Mouse (Mus musculus) liver, embryonic 16.5 days (tissue): Measurements from ENCODE around the gene Ksr2. TPM values are rescaled to one million over a fixed set of nuclear protein-coding genes. Genes with fewer than 3 reads are reported as not detected.

ENCODE experiments used
- ATAC-seq: fragments of 200-750 bp; cut with Nextera tagmentation; 2 replicates; pipeline ENCODE4 v1.8.0; 2017; ENCODE audit warnings: low read depth, mild to moderate bottlenecking, moderate number of reproducible peaks, moderate library complexity
- H3K27ac ChIP-seq: fragments of 300-500 bp; sonication (generic); 2 replicates; pipeline ENCODE4 v1.5.1; 2014; ENCODE audit warnings: mild to moderate bottlenecking, low read length
- H3K27me3 ChIP-seq: fragments of 300-500 bp; sonication (generic); 2 replicates; pipeline ENCODE4 v1.6.1; 2014; ENCODE audit warnings: low read depth, low read length, mixed read lengths; ENCODE audit not compliant: control insufficient read depth, insufficient read depth
- H3K36me3 ChIP-seq: fragments of 300-500 bp; sonication (generic); 2 replicates; pipeline ENCODE4 v1.6.1; 2014; ENCODE audit warnings: mild to moderate bottlenecking; ENCODE audit not compliant: control insufficient read depth, insufficient read depth
- H3K4me1 ChIP-seq: fragments of 300-500 bp; sonication (generic); 2 replicates; pipeline ENCODE4 v1.6.1; 2014; ENCODE audit warnings: low read depth, low read length, mixed read lengths; ENCODE audit not compliant: control insufficient read depth
- H3K4me2 ChIP-seq: fragments of 300-500 bp; sonication (generic); 2 replicates; pipeline ENCODE4 v1.6.1; 2014; ENCODE audit warnings: low read depth, low read length, mixed read lengths
- H3K4me3 ChIP-seq: fragments of 300-500 bp; sonication (generic); 2 replicates; pipeline ENCODE4 v1.5.1; 2014; ENCODE audit warnings: low read depth, mild to moderate bottlenecking, low read length
- H3K9ac ChIP-seq: fragments of 300-500 bp; sonication (generic); 2 replicates; pipeline ENCODE4 v1.6.1; 2014; ENCODE audit warnings: low read depth, low read length
- H3K9me3 ChIP-seq: fragments of 300-500 bp; sonication (generic); replicated peaks from 2 replicates; pipeline ENCODE4 v1.6.1; 2016; ENCODE audit warnings: low read length; ENCODE audit not compliant: control insufficient read depth
- WGBS: fragments of 180-500 bp; shearing (Covaris S2); extraction: QIAGEN DNeasy Blood & Tissue Kit; methylation state at CpG from one replicate; pipeline ENCODE4 v1.1.7; 2014; ENCODE audit not compliant: insufficient replicate concordance; 5-methylcytosine and 5-hydroxymethylcytosine counted together
- polyA plus RNA-seq: library from polyadenylated mRNA; unstranded; fragments of >200 nt; fragmentation: Nextera tagmentation; extraction: Ambion mirVana; gene quantifications from 2 replicates; pipeline ENCODE4 v1.2.1, GENCODE M21; 2015

Gene Ksr2
- polyA plus RNA-seq, 1 experiment from 2014 or later: 0.06 TPM

GRCm38 (mm10) chr5:117481586-117481985 lies 67.8 kb downstream of the Ksr2 start:
- Histone ChIP-seq H3K9me3 (no peaks in the 10 kb centered on the region), H3K4me2 (no peak overlapping the region), H3K36me3 (no peaks in the 10 kb centered on the region), H3K27me3 (no peaks in the 10 kb centered on the region), H3K9ac (no peak overlapping the region), H3K27ac (no peak overlapping the region), H3K4me3 (no peak overlapping the region), H3K4me1 (no peaks in the 10 kb centered on the region)
- 77% methylated on average over 12 of the region's 12 CpGs for WGBS
- ATAC-seq: no peak

- no peak overlapping the region for H3K4me3 ChIP-seq
- ATAC-seq: no peak
- H3K9me3 ChIP-seq: no peaks in the 10 kb centered on the region
- no peaks in the 10 kb centered on the region for H3K27me3 ChIP-seq
- H3K27ac ChIP-seq: no peak overlapping the region
- no peak overlapping the region for H3K9ac ChIP-seq
- H3K4me2 ChIP-seq: no peak overlapping the region
- WGBS: 67% methylated on average over 11 of the region's 11 CpGs
- H3K36me3 ChIP-seq: no peaks in the 10 kb centered on the region
- H3K4me1 ChIP-seq: no peaks in the 10 kb centered on the region
Observed at GRCm38 (mm10) chr5:117482013-117482412, 68.2 kb downstream of the Ksr2 start.

GRCm38 (mm10) chr5:117485411-117485810 lies 71.6 kb downstream of the Ksr2 start:
- Histone ChIP-seq H3K9ac (no peak overlapping the region), H3K4me3 (no peak overlapping the region), H3K27me3 (no peaks in the 10 kb centered on the region), H3K4me2 (no peak overlapping the region), H3K36me3 (no peaks in the 10 kb centered on the region), H3K9me3 (no peaks in the 10 kb centered on the region), H3K27ac (no peak overlapping the region), H3K4me1 (no peaks in the 10 kb centered on the region)
- ATAC-seq: no peak
- WGBS: 51% methylated on average over 6 of the region's 6 CpGs

- no peaks in the 10 kb centered on the region for H3K36me3 ChIP-seq
- H3K9ac ChIP-seq: no peak overlapping the region
- 43% methylated on average over 6 of the region's 7 CpGs for WGBS
- no peak overlapping the region for H3K27ac ChIP-seq
- ATAC-seq: no peak
- no peaks in the 10 kb centered on the region for H3K4me1 ChIP-seq
- no peaks in the 10 kb centered on the region for H3K27me3 ChIP-seq
- no peaks in the 10 kb centered on the region for H3K9me3 ChIP-seq
- H3K4me3 ChIP-seq: no peak overlapping the region
- no peak overlapping the region for H3K4me2 ChIP-seq
Observed at GRCm38 (mm10) chr5:117486092-117486491, 72.3 kb downstream of the Ksr2 start.

- Histone ChIP-seq H3K36me3 (no peaks in the 10 kb centered on the region), H3K4me3 (no peak overlapping the region), H3K4me1 (no peaks in the 10 kb centered on the region), H3K9ac (no peak overlapping the region), H3K27ac (no peak overlapping the region), H3K9me3 (no peaks in the 10 kb centered on the region), H3K4me2 (no peak overlapping the region), H3K27me3 (no peaks in the 10 kb centered on the region)
- 65% methylated on average over 6 of the region's 6 CpGs for WGBS
- no peak for ATAC-seq
Observed at GRCm38 (mm10) chr5:117488155-117488554, 74.4 kb downstream of the Ksr2 start.

- ATAC-seq: no peak
- H3K4me3 ChIP-seq: no peak overlapping the region
Observed at GRCm38 (mm10) chr5:117488670-117489325, 75.0 kb downstream of the Ksr2 start.

GRCm38 (mm10) chr5:117492933-117493863 lies 79.4 kb downstream of the Ksr2 start:
- WGBS: 17% methylated on average over 31 of the region's 31 CpGs

More at GRCm38 (mm10) chr5:117488670-117489325, 75.0 kb downstream of the Ksr2 start:
- no peaks in the 10 kb centered on the region for H3K36me3 ChIP-seq
- H3K27ac ChIP-seq: no peak overlapping the region
- no peaks in the 10 kb centered on the region for H3K9me3 ChIP-seq
- 67% methylated on average over 16 of the region's 16 CpGs for WGBS
- H3K9ac ChIP-seq: no peak overlapping the region
- no peaks in the 10 kb centered on the region; the same call in 1 of the 2 replicates for H3K4me1 ChIP-seq
- H3K27me3 ChIP-seq: no peaks in the 10 kb centered on the region
- no peak overlapping the region for H3K4me2 ChIP-seq

GRCm38 (mm10) chr5:117493947-117494346 lies 80.1 kb downstream of the Ksr2 start:
- 15% methylated on average over 7 of the region's 7 CpGs for WGBS
- Histone ChIP-seq H3K36me3 (no peaks in the 10 kb centered on the region), H3K4me1 (no peaks in the 10 kb centered on the region; the same call in 1 of the 2 replicates), H3K4me2 (no peak overlapping the region), H3K9ac (no peak overlapping the region), H3K27ac (no peak overlapping the region), H3K27me3 (no peaks in the 10 kb centered on the region), H3K4me3 (no peak overlapping the region), H3K9me3 (no peaks in the 10 kb centered on the region)
- no peak for ATAC-seq

More at GRCm38 (mm10) chr5:117492933-117493863, 79.4 kb downstream of the Ksr2 start:
- H3K27ac ChIP-seq: no peak overlapping the region
- no peak for ATAC-seq
- H3K27me3 ChIP-seq: no peaks in the 10 kb centered on the region
- H3K4me1 ChIP-seq: no peaks in the 10 kb centered on the region; the same call in 1 of the 2 replicates
- no peaks in the 10 kb centered on the region for H3K36me3 ChIP-seq
- no peak overlapping the region for H3K4me3 ChIP-seq
- H3K9ac ChIP-seq: no peak overlapping the region
- H3K4me2 ChIP-seq: no peak overlapping the region
- H3K9me3 ChIP-seq: no peaks in the 10 kb centered on the region

- Histone ChIP-seq H3K4me2 (no peak overlapping the region), H3K9ac (no peak overlapping the region), H3K27ac (no peak overlapping the region), H3K9me3 (no peaks in the 10 kb centered on the region), H3K4me1 (no peaks in the 10 kb centered on the region; the same call in 1 of the 2 replicates), H3K4me3 (no peak overlapping the region), H3K27me3 (no peaks in the 10 kb centered on the region), H3K36me3 (no peaks in the 10 kb centered on the region)
- ATAC-seq: no peak
- 53% methylated on average over 21 of the region's 21 CpGs for WGBS
Observed at GRCm38 (mm10) chr5:117497084-117497483, 83.3 kb downstream of the Ksr2 start.
